Mouse (Mus musculus): Measurements from ENCODE around the gene Dph2.

DNA sequence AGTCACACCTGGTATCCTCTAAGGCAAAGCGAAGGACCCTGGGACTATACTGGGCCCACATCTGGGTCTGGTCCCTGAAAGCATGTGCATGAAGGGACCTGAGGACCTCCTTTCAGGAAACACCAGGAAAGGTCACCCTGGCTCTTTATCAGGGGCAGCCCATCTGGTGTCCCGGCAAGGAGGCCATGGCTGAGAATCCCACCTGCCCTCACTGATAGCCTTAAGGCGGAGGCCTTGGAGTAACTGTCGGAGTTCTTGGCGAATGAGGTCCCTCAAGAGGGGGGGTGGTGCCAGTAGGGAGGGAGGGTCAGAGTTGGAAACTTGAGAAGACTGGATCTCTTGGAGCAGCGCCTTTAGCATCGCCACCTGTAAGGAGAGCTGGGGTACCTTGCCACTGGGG is 20.0 kb downstream of the Dph2 start:
- TF ChIP-seq CTCF (IDR thresholded peaks at IDR 0.05; ENCODE audit: borderline replicate concordance, insufficient read depth, low read depth, low read length) (no peak), POLR2A (IDR thresholded peaks at IDR 0.05; ENCODE audit: borderline replicate concordance, insufficient read depth, low read length) (no peak)
